Mouse (Mus musculus): ENCODE measurements at regions not wholly inside any gene's neighbourhood (a gene's known extent, or its start where the extent isn't known, plus 50 kb on each side); places are given as distances from the start of the nearest gene placed in this dataset.

DNA sequence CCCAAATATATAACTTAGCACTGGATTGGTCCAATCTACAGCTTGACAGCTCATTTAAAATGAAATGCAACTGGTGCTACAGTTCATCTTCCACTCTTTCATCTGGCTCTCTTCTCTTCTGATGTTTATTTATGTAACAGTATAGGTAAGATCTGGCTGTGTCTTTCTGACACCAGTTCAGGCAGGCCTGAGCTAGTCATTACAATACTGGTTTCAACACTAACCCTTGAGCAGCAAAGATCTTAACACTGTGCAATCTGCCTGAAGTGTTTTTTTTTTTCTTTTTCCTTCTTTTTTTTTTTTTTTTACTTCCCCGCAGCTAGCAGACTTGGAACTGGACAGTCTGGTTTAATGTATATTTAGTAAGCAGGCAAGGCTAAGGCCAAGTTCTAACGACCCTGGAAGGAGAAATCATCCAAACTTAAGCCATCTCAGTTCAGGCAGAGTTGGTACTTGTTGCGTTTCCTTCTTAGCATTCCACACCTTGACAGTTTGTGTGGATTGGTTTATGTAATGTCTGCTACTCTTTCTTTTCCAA is 342.8 kb upstream of the Rgmb start:
- H3K27ac ChIP-seq (ENCODE audit: low read length) = no peak overlapping the region
- no peak overlapping the region for H3K4me2 ChIP-seq (ENCODE audit: low read length)
- no peak for ATAC-seq
- no peaks in the 10 kb centered on the region for H3K4me1 ChIP-seq (ENCODE audit: control insufficient read depth, insufficient read depth, low read length)
- H3K4me3 ChIP-seq (ENCODE audit: low read depth, low read length) = no peak overlapping the region
- H3K9me3 ChIP-seq (replicated peaks; ENCODE audit: control insufficient read depth, low read length, poor library complexity, severe bottlenecking) = no peaks in the 10 kb centered on the region
- no peak overlapping the region for H3K9ac ChIP-seq (ENCODE audit: low read depth, low read length)
- WGBS = 89% methylated on average over 3 of the region's 3 CpGs
- no peaks in the 10 kb centered on the region for H3K36me3 ChIP-seq (ENCODE audit: control insufficient read depth, insufficient read depth, low read length)
- no peaks in the 10 kb centered on the region for H3K27me3 ChIP-seq (ENCODE audit: control insufficient read depth, insufficient read depth, low read depth, low read length)

DNA sequence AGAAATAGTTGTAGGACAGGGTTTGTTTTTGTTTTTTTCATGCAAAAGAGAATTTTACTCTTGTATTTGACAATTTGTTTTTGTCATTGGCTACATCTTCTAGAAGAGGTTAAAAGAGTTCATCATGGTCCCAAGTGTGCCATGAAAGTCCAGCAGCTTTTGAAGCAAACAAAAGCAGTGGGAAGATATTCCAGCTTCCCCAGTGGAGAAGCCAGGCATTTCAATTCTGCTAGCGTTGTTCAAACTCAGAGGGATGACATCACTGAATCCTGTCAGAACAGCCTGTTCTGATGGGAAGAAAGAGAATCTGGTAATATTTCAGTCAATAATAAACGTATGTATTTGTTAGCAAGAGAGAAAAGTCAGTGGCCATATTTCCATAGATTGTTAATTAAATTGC is 335.9 kb upstream of the Rgmb start:
- no peaks in the 10 kb centered on the region for H3K36me3 ChIP-seq (ENCODE audit: control insufficient read depth, insufficient read depth, low read length)
- no peak overlapping the region for H3K27ac ChIP-seq (ENCODE audit: low read length)
- H3K4me2 ChIP-seq (ENCODE audit: low read length) = no peak overlapping the region
- WGBS = 59% methylated on average over 2 of the region's 2 CpGs
- H3K9ac ChIP-seq (ENCODE audit: low read depth, low read length) = no peak overlapping the region
- H3K9me3 ChIP-seq (replicated peaks; ENCODE audit: control insufficient read depth, low read length, poor library complexity, severe bottlenecking) = no peaks in the 10 kb centered on the region
- no peaks in the 10 kb centered on the region for H3K27me3 ChIP-seq (ENCODE audit: control insufficient read depth, insufficient read depth, low read depth, low read length)
- no peak overlapping the region for H3K4me3 ChIP-seq (ENCODE audit: low read depth, low read length)
- ATAC-seq = no peak
- no peaks in the 10 kb centered on the region for H3K4me1 ChIP-seq (ENCODE audit: control insufficient read depth, insufficient read depth, low read length)

DNA sequence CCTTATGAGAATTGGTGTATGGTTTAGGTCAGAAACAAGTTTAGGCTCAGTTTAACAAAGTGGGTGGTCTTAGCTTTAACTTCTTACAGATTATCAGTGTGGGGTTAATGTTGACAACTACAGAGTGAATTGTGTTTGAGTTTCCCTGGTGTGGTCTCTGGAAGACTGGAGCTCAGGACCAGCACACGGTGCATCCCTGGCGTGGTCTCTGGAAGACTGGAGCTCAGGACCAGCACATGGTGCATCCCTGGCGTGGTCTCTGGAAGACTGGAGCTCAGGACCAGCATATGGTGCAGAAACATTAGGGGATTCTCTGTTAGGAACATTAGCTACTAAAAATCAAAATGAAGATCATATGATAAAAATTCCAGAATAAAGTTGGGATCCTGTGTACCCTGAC is 327.3 kb upstream of the Rgmb start:
- Histone ChIP-seq H3K27me3 (ENCODE audit: control insufficient read depth, insufficient read depth, low read depth, low read length) (no peaks in the 10 kb centered on the region), H3K9ac (ENCODE audit: low read depth, low read length) (no peak overlapping the region), H3K4me3 (ENCODE audit: low read depth, low read length) (no peak overlapping the region), H3K27ac (ENCODE audit: low read length) (no peak overlapping the region), H3K4me1 (ENCODE audit: control insufficient read depth, insufficient read depth, low read length) (no peaks in the 10 kb centered on the region), H3K9me3 (replicated peaks; ENCODE audit: control insufficient read depth, low read length, poor library complexity, severe bottlenecking) (no peaks in the 10 kb centered on the region), H3K36me3 (ENCODE audit: control insufficient read depth, insufficient read depth, low read length) (no peaks in the 10 kb centered on the region), H3K4me2 (ENCODE audit: low read length) (no peak overlapping the region)
- 48% methylated on average over 3 of the region's 3 CpGs for WGBS
- no peak for ATAC-seq

GRCm38 (mm10) chr17:16157711-16158110 is 326.9 kb upstream of the Rgmb start:
- Histone ChIP-seq H3K36me3 (ENCODE audit: control insufficient read depth, insufficient read depth, low read length) (no peaks in the 10 kb centered on the region), H3K4me1 (ENCODE audit: control insufficient read depth, insufficient read depth, low read length) (no peaks in the 10 kb centered on the region), H3K27me3 (ENCODE audit: control insufficient read depth, insufficient read depth, low read depth, low read length) (no peaks in the 10 kb centered on the region), H3K4me2 (ENCODE audit: low read length) (no peak overlapping the region), H3K9ac (ENCODE audit: low read depth, low read length) (no peak overlapping the region), H3K27ac (ENCODE audit: low read length) (no peak overlapping the region), H3K9me3 (replicated peaks; ENCODE audit: control insufficient read depth, low read length, poor library complexity, severe bottlenecking) (no peaks in the 10 kb centered on the region), H3K4me3 (ENCODE audit: low read depth, low read length) (no peak overlapping the region)
- 20% methylated on average over 6 of the region's 6 CpGs for WGBS
- no peak for ATAC-seq

GRCm38 (mm10) chr17:16157135-16157534 is 326.3 kb upstream of the Rgmb start:
- peak; percentile 54; the same call in 1 of the 2 replicates for ATAC-seq
- Histone ChIP-seq H3K9ac (ENCODE audit: low read depth, low read length) (no peak overlapping the region), H3K4me1 (ENCODE audit: control insufficient read depth, insufficient read depth, low read length) (no peaks in the 10 kb centered on the region), H3K9me3 (replicated peaks; ENCODE audit: control insufficient read depth, low read length, poor library complexity, severe bottlenecking) (no peaks in the 10 kb centered on the region), H3K4me3 (ENCODE audit: low read depth, low read length) (no peak overlapping the region), H3K27ac (ENCODE audit: low read length) (no peak overlapping the region), H3K4me2 (ENCODE audit: low read length) (no peak overlapping the region), H3K36me3 (ENCODE audit: control insufficient read depth, insufficient read depth, low read length) (no peaks in the 10 kb centered on the region), H3K27me3 (ENCODE audit: control insufficient read depth, insufficient read depth, low read depth, low read length) (no peaks in the 10 kb centered on the region)
- 26% methylated on average over 5 of the region's 5 CpGs for WGBS

DNA sequence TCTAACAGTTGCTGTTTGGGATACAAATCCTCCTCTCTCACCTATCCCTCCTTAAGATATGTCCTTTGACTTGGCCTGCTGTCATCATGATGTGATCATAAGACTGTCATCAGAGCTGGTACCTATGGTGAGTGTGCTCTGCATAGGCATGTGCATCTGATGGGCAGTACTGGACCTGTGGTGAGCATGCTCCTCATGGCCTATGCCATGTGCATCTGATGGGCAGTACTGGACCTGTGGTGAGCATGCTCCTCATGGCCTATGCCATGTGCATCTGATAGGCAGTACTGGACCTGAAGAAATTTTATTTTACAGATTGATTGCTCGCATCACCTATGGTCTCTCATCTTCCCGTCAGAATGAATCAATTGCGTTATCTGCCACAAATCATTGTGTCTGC is 325.8 kb upstream of the Rgmb start:
- Histone ChIP-seq H3K4me3 (ENCODE audit: low read depth, low read length) (no peak overlapping the region), H3K27ac (ENCODE audit: low read length) (no peak overlapping the region), H3K4me2 (ENCODE audit: low read length) (no peak overlapping the region), H3K9ac (ENCODE audit: low read depth, low read length) (no peak overlapping the region), H3K27me3 (ENCODE audit: control insufficient read depth, insufficient read depth, low read depth, low read length) (no peaks in the 10 kb centered on the region), H3K9me3 (replicated peaks; ENCODE audit: control insufficient read depth, low read length, poor library complexity, severe bottlenecking) (no peaks in the 10 kb centered on the region), H3K36me3 (ENCODE audit: control insufficient read depth, insufficient read depth, low read length) (no peaks in the 10 kb centered on the region), H3K4me1 (ENCODE audit: control insufficient read depth, insufficient read depth, low read length) (no peaks in the 10 kb centered on the region)
- 80% methylated on average over 3 of the region's 3 CpGs for WGBS
- ATAC-seq = peak; percentile 68; the same call in 1 of the 2 replicates

- H3K4me1 ChIP-seq (ENCODE audit: control insufficient read depth, insufficient read depth, low read length) = no peaks in the 10 kb centered on the region
- H3K9ac ChIP-seq (ENCODE audit: low read depth, low read length) = no peak overlapping the region
- no peaks in the 10 kb centered on the region for H3K27me3 ChIP-seq (ENCODE audit: control insufficient read depth, insufficient read depth, low read depth, low read length)
- no peak overlapping the region for H3K4me2 ChIP-seq (ENCODE audit: low read length)
- 87% methylated on average over 3 of the region's 3 CpGs for WGBS
- no peaks in the 10 kb centered on the region for H3K36me3 ChIP-seq (ENCODE audit: control insufficient read depth, insufficient read depth, low read length)
- no peak for ATAC-seq
- H3K27ac ChIP-seq (ENCODE audit: low read length) = no peak overlapping the region
- no peaks in the 10 kb centered on the region for H3K9me3 ChIP-seq (replicated peaks; ENCODE audit: control insufficient read depth, low read length, poor library complexity, severe bottlenecking)
- no peak overlapping the region for H3K4me3 ChIP-seq (ENCODE audit: low read depth, low read length)
These were observed 324.7 kb upstream of the Rgmb start for GRCm38 (mm10) chr17:16155587-16155986.
